Mouse (Mus musculus): ENCODE measurements around the gene Cd300ld2. TPM values are rescaled to one million over a fixed set of nuclear protein-coding genes. Genes with fewer than 3 reads are reported as not detected.

The Cd300ld2 gene
- 0.28 TPM in 1 of 2 replicates, not detected in the other for polyA plus RNA-seq (2012; rRNA removed)

DNA sequence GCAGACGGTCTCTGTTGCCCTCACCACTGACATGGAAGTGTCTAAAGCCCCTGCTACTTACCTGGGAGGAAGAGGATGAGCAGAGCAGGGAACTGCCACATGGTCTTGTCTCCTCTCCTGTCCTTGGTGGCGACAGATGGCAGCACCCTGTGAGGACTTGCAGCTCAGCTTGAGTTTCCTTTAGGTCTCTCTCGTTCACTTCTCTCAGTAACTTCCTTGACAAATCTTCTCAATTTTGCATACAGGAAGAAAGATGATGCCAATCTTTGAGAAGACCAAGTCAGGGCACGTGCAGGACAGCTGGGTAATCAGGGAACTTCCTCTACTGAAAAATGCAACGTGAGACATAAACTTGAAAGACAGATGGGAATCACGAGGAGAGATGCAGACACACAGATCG, at the start of gene Cd300ld2:
Cd300ld2 (minus strand) TSS at position 101 of the 400 bp plus-strand sequence.

GRCm38 (mm10) chr11:115062077-115062476, 46.1 kb upstream of the Cd300ld2 start, which contains the start of gene Cd300e:
Gene Cd300e (minus strand): TSS chr11:115062177.

DNA sequence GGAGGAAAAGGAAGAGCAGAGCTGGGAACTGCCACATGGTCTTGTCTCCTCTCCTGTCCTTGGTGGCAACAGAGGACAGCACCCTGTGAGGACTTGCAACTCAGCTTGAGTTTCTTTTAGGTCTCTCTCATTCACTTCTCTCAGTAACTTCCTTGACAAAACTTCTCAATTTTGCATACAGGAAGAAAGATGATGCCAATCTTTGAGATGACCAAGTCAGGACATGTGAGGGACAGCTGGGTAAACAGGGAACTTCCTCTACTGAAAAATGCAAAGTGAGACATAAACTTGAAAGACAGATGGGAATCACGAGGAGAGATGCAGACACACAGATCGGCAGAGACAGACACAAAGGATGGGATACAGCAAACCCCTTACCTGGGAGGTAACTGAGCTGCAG, 32.3 kb upstream of the Cd300ld2 start, which contains the start of gene Cd300ld3:
Cd300ld3 (minus strand) TSS at position 151 of the 400 bp plus-strand sequence.

DNA sequence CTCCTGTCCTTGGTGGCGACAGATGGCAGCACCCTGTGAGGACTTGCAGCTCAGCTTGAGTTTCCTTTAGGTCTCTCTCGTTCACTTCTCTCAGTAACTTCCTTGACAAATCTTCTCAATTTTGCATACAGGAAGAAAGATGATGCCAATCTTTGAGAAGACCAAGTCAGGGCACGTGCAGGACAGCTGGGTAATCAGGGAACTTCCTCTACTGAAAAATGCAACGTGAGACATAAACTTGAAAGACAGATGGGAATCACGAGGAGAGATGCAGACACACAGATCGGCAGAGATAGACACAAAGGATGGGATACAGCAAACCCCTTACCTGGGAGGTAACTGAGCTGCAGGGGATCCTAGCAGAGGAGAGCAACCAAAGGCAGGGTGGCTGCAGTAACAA, 21.7 kb upstream of the Cd300ld2 start, which contains the start of gene Cd300ld5:
Cd300ld5 (minus strand) TSS at position 101 of the 400 bp plus-strand sequence.

GRCm38 (mm10) chr11:115026912-115027311, 10.9 kb upstream of the Cd300ld2 start, which contains the start of gene Cd300ld4:
Gene Cd300ld4 (minus strand): TSS chr11:115027012.

DNA sequence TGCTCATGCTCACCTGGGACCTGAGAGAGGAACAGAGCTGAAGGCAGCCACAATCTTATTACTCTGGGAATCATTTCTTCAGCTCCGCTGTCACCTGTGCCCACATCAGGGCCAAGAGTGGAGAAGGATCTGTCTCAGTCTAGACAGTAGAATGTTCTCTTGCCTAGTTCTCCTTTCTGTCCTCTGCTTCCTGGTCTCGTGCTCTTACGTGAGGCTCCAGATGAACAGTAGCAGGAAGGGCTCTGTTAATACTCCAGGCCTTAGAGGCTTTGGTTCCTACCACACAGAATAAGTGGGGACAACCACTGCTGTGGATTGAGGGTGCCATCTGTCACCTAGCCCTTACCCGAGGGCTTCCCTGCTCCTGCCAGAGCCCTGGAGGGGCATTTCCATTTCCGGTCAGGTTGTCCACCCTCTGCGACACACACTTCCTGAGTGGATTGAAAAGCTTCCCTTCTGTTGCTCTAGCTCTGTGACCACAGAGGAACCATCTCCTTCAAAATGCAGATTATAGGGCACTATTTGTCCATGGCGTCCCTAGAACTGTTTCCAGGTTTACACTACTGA, 14.4 kb downstream of the Cd300ld2 start, which contains the start of gene Cd300c2:
Cd300c2 (minus strand) TSS at position 407 of the 567 bp plus-strand sequence.

GRCm38 (mm10) chr11:114989793-114990192, 26.2 kb downstream of the Cd300ld2 start, which contains the start of gene Cd300ld:
Gene Cd300ld (minus strand): TSS chr11:114989922.

DNA sequence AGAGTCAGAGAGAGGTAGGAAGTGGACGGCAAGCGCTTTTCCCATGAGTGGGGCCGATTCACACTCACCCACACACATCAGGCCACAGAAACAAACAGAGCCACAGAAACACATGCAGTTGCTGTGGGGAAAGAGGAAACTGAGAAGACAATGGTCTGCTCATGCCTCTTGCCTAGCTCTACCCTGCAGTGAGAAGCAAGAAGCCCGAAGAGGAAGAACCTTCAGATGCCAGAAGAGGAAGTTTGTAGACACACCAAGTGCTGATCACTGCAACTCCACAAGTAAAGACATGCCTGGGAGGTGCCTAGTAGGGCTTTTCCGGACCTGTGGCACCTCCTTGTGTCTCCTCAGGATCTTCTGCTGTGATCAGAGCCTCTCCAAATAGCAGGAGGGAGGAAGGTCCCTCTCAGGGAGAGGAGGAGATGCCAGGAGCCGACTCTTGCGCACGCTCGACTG, 47.2 kb downstream of the Cd300ld2 start, which contains the start of gene Cd300c:
Cd300c (minus strand) TSS at position 406 of the 456 bp plus-strand sequence.

Other genes with a start within 250 kb of the Cd300ld2 start
- 10.0 and 13.6 TPM in 2 replicates for gene Btbd17, start 220.2 kb downstream of the Cd300ld2 start, polyA plus RNA-seq (2012; rRNA removed)
- 1.4 and 1.6 TPM in 2 replicates for gene Gpr142, start 217.3 kb downstream of the Cd300ld2 start, polyA plus RNA-seq (2012; rRNA removed)
- 51.7 and 58.2 TPM in 2 replicates for gene Gprc5c, start 165.0 kb downstream of the Cd300ld2 start, polyA plus RNA-seq (2012; rRNA removed)
- gene Cd300a, start 126.2 kb downstream of the Cd300ld2 start, polyA plus RNA-seq (2012; rRNA removed): 1.4 and 1.5 TPM in 2 replicates
- gene Cd300lb, start 81.8 kb downstream of the Cd300ld2 start, polyA plus RNA-seq (2012; rRNA removed): 1.1 and 1.4 TPM in 2 replicates
- gene Cd300c, start 47.0 kb downstream of the Cd300ld2 start, polyA plus RNA-seq (2012; rRNA removed): 0.36 TPM in 1 of 2 replicates, not detected in the other
- gene Cd300ld, start 26.3 kb downstream of the Cd300ld2 start, polyA plus RNA-seq (2012; rRNA removed): 1.3 and 1.7 TPM in 2 replicates
- 4.0 and 5.3 TPM in 2 replicates for gene Cd300c2, start 14.3 kb downstream of the Cd300ld2 start, polyA plus RNA-seq (2012; rRNA removed)
- gene Cd300ld4, start 10.8 kb upstream of the Cd300ld2 start, polyA plus RNA-seq (2012; rRNA removed): 1.4 and 1.7 TPM in 2 replicates
- gene Cd300ld5, start 21.6 kb upstream of the Cd300ld2 start, polyA plus RNA-seq (2012; rRNA removed): 0.68 and 1.7 TPM in 2 replicates
- 12.6 and 13.7 TPM in 2 replicates for gene Cd300ld3, start 32.2 kb upstream of the Cd300ld2 start, polyA plus RNA-seq (2012; rRNA removed)
- 0.25 and 0.31 TPM in 2 replicates for gene Cd300e, start 46.0 kb upstream of the Cd300ld2 start, polyA plus RNA-seq (2012; rRNA removed)
- gene Rab37, start 75.2 kb upstream of the Cd300ld2 start, polyA plus RNA-seq (2012; rRNA removed): 2.0 and 2.7 TPM in 2 replicates
- gene Cd300lf, start 117.8 kb upstream of the Cd300ld2 start, polyA plus RNA-seq (2012; rRNA removed): 1.3 and 1.5 TPM in 2 replicates
- gene Slc9a3r1, start 147.1 kb upstream of the Cd300ld2 start, polyA plus RNA-seq (2012; rRNA removed): 62.3 and 69.3 TPM in 2 replicates
- gene Tmem104, start 171.3 kb upstream of the Cd300ld2 start, polyA plus RNA-seq (2012; rRNA removed): 25.3 and 25.6 TPM in 2 replicates
- 40.2 and 52.1 TPM in 2 replicates for gene Nat9, start 171.7 kb upstream of the Cd300ld2 start, polyA plus RNA-seq (2012; rRNA removed)

All from ovary, adult 2 months (tissue).